Mouse (Mus musculus) CD4-positive, CD25-positive, alpha-beta regulatory T cell, adult 2 months (primary cell): ENCODE measurements around the gene Svip.

Source experiments
- DNase-seq: peaks from one replicate; pipeline ENCODE4 v3.0.0-alpha.2; 2012; ENCODE audit warnings: low read depth, low spot score

Gene Svip

GRCm38 (mm10) chr7:51962219-51962952, 43.4 kb downstream of the Svip start:
- DNase-seq, result no peak

- no peak for DNase-seq
These were observed 45.0 kb downstream of the Svip start for GRCm38 (mm10) chr7:51960698-51961374.

DNA sequence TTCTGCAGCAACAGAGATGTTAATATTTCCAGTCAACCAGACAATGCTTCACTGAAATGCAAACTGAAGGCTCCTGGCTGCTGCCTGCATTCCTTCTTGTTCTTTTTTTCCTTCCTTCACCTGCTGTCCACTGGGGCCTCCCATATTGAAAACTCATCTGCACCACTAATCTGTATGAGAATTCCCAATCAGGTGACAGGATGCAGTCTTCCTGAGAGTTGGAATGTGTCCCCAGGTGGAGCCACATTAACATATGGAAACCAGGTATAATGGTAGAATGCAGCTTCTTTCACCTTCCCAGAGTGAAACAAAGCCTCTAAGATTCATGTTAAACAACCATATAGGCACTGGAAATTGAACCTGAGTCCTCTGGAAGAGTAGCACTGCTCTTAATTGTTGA, 48.1 kb downstream of the Svip start:
- DNase-seq, result no peak

GRCm38 (mm10) chr7:51955424-51956041, 50.3 kb downstream of the Svip start:
- no peak for DNase-seq
